Mouse (Mus musculus): ENCODE results near the gene Cdk10.
"Not testable (repeated sequence)": the region's sequence is repeated elsewhere in the genome, so short reads cannot be mapped to it uniquely, and the experiment has no call there.

The Cdk10 gene

DNA sequence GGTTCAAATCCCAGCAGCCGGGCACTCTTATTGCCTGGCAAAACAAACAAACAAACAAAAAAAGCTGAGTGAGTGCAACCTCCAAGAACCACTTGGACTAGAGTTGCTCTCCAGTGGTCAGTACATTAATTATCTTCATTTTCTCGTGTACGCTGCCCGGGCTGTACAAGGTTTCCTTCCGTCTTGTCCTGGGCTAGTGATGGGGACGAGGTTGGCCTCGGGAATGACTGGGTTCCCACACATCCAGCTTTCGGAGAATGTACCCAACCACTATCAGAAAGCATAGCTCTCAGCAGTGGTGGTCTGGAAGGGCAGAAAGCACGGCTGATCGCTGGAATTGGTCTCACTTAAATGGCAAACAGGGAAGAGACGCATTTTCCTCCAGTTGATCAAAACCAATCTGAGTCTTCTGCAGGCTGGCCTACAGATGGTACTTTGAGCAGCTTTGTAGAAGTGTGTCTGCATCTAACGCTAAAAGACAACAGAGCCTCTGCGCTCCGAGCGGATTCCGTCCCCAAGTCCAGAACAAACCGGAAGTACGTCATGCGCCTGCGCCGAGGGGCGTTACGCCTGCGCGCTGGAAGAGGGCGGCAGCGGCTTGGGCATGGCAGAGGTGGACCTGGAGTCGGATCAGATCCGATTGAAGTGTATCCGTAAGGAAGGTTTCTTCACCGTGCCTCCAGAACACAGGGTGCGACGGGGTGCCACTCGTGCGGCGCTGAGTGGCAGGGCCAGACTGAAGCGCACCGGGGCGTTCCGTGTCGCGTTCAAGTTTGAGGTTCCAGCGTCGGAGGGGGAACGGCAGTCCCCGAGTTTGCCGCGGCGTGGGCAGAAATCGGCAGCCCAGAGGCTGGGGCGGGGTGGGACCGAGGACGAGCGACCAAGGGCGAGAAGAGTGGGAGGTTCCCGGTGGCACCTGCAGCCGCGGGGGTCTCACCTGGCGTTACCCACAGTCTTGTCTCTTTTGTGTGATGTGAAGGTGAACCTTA is at the start of gene Cdk10:
Cdk10 (plus strand) TSS at position 565 of the 989 bp plus-strand sequence.
- DNase-seq (ENCODE audit: low spot score in 2 of 2): peak; percentile 79 to 89

DNA sequence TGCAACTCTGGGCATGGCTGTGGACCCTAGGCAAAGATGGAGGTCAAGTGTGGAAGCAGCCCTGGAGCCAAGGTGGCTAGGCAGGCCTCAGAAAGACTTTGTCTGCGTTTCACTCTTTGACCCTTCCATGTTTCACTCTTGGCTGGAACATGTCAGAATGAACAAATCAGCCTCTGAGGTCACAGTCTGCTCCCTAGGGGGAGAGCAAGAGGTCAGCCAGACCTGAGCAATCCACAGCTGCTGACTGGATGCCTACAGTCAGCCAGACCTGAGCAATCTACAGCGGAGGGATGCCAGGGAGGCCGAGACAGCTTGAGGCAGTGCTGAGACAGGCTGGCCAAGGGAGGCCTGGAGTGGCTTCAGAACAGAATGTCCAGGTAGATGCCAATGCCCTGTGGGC is 43.3 kb upstream of the Cdk10 start:
- DNase-seq (ENCODE audit: low spot score in 2 of 2): no peak

DNA sequence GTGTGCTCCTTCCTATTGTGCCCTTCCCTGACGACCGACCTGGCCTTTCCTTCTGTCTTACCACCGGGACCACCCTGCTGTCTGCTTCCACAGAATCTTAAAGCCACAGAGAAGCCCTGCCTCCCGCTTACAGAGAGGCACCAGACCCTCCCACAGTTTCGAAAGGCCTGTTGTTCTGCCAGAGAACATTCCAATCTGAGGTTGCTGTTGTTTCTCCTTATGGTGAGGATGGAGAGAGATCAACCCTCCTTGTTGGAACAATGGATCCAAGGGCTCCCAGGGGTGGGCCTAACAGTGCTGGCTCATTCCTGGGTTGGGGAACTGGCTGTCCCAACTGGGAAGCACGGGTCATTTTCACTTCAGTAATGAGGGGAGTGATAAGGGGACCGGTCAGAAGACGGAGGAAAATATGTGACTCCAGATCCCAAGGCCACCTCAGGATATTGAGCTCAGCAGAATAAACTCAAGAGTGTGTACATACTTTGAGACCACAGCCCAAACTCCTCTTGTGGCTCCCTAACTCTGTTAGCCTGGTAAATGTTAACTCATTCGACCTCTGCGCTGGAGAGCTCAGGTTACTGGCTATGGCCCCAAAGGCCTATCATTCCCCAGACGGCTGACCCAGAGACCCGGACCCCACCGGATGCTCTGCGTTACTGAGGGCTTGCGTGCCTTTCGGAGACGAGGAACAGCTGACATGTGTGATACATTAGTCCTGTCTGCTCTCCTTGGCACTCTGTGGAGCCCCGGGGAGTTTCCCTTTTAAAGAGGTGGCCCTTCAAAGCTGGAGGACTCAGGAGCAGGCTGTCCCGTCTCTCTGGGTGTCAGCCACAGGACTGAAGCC is 38.9 kb upstream of the Cdk10 start, which contains the start of gene Dpep1:
Dpep1 (plus strand) TSS at position 677 of the 844 bp plus-strand sequence.
- DNase-seq (ENCODE audit: low spot score in 2 of 2): no peak

DNA sequence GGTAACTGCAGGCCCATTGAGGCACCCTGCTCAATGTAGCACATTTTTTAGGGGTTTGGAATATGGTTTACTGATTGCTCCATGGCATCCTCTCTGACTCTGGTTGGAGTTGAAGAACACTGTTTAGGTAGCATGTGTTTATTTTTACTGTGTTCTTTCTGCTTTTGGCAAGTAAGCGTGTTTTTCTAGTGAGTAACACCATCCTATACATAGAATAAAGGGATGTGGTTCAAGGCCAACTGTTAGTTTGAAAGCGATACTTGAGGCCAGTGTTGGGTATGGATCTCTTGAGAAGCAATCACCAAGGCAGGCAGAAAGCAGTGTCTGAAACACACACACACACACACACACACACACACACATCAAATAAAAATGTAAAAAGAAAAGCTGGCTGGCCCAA is 36.6 kb upstream of the Cdk10 start:
- DNase-seq (ENCODE audit: low spot score in 2 of 2): no peak

DNA sequence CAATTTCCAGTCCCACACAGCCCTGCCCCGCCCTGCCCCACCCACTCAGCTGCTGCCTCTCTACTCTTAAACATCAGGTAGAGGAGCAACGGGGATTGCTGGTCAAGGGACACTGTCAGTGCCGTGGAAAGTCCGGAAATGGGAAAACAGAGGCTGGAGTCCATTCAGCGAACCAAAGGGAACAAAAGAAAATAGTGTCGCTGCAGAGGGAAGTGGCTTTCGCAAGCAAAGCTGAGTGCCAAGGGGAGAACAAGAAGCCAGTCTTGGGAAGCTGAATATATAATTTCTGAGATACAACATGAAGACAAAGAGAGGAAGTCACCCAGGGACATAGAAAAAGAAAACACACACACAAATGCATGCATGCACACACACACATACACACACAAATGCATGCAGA is 35.8 kb upstream of the Cdk10 start:
- no peak for DNase-seq (ENCODE audit: low spot score in 2 of 2)

DNA sequence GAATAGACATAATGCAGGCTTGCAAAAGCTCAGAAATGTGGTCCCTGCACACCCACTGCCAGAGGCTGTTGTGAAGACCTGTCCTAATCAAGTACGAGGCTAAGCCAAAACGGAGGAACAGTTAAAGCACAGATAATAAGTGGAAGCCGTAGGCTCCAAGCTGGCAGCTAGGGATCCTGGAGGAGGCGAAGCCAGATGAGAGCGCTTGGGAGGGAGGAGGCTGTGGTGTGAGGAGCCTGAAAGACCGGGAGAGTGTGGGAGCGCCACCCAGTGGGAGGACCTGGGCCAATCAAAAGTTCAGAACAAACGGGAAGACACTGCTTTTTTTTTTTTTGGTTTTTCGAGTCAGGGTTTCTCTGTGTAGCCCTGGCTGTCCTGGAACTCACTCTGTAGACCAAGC is 34.0 kb upstream of the Cdk10 start:
- peak; percentile 64 to 72 for DNase-seq (ENCODE audit: low spot score in 2 of 2)

DNA sequence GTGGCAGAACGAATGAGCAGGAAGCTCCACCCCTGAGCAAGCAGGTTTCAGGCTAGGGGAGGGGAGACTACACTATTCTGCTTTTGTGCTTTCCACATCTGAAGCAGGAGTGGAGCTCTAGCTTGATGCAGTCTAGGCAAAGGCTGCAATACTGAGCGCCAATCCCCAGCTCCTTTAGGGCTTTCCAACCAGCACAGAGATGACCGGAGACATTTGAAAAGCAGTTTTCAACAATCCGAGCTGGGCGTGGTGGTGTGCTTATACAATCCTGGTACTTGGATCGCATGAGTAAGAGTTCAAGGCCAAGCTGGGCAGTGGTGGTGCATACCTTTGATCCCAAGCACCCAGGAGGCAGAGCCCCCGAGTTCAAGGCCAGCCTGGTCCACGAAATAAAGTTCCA is 32.7 kb upstream of the Cdk10 start:
- no peak for DNase-seq (ENCODE audit: low spot score in 2 of 2)

DNA sequence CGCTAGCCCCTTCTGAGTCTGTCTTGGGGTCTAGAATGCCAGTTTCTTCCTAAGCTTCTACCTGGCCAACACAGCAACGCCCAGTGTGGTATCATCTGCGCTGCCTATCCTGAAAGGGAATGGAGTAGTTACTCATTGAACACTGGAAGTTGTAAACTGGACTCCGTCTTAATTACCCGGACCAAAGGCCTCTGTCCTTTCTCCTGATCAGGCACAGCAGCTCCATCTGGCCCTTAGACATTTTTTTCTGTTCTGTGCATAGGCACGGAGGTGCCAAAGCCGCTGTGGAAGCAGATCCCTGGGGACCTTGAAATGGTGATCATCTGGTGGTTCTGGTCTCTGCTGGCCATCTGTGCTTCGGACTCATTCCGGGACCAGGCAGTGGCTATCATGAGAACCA is 30.9 kb upstream of the Cdk10 start:
- no peak for DNase-seq (ENCODE audit: low spot score in 2 of 2)

DNA sequence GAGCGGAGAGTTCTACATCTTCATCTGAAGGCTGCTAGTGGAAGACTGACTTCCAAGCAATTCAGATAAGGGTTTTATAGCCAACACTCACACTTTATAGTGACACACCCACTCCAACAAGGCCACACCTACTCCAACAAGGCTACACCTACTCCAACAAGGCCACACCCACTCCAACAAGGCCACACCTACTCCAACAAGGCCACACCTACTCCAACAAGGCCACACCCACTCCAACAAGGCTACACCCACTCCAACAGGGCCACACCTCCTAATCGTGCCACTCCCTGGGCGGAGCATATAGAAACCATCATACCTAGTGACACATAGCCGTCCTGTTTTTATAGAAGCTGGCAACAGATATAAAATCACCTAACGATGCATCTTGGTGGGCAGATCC is 27.6 kb upstream of the Cdk10 start:
- DNase-seq (ENCODE audit: low spot score in 2 of 2): not testable (repeated sequence)

DNA sequence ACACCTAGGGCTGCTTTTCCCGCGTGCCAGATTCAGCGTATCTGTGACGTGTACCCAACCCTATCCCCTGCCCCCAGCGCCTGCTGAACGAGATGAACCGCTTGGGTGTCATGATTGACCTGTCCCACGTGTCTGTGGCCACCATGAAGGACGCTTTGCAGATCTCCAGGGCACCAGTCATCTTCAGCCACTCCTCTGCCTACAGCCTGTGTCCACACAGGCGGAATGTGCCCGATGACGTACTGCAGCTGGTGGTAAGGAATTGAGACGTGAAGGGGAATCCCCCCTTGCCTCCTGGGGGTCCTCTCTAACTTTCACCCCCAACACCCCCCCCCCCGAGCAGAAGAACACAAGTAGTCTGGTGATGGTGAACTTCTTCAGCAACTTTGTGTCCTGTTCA is 24.8 kb upstream of the Cdk10 start:
- DNase-seq (ENCODE audit: low spot score in 2 of 2): no peak

DNA sequence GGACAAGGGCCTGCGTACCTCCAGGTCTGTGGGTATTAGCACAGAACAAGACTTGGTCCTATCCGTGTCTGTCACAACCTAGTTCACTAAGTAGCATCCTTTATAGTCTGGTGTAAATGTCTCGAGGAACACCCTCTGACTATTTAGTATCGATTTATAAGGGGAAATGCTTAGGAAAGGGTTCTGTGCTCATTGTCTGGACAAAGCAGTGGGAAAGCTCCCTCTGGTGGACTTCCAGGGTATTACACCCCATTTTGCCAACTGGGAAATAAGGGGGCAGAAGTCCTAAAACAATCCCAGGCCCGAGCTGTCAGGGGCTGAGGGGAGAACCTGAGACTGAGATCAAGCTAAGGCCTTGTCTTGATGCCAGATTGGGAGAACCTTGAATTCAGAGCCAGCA is 22.4 kb upstream of the Cdk10 start:
- peak in 1 of 2 experiments; percentile 67 for DNase-seq (ENCODE audit: low spot score in 2 of 2)

DNA sequence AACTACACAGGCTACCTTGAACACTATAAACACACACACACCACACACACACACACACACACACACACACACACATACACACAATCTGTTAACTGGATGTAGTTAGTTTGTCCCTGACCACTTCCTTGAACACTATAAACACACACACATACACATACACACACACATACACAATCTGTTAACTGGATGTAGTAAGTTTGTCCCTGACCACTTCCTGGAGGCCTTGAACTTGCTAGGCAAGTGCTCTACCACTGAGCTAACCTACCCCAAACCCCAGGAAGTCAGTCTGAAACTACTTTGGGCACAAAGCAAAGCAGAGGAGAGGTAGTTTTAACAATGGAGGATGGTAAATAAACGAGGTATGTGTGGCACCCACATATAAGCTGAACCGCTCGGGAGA is 21.1 kb upstream of the Cdk10 start:
- no peak for DNase-seq (ENCODE audit: low spot score in 2 of 2)

DNA sequence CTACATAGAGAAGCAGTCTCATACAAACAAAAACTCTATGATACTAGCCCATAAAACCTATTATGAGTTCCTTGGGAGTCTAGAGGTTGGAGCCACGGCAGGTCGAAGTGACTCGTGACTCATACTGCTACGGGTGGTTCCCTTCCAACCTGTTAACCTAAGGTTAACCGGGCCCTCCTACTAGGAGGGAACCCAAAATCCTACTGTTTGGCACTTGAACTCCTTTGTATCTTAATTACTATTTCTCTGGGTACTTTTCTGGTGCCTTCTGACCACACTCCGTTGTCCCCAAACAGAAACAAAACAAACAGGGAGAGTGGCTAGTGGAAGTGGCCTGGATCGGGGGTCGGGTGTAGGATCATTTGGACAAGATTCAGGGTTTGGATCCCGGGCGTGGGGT is 12.8 kb upstream of the Cdk10 start:
- DNase-seq (ENCODE audit: low spot score in 2 of 2): no peak

DNA sequence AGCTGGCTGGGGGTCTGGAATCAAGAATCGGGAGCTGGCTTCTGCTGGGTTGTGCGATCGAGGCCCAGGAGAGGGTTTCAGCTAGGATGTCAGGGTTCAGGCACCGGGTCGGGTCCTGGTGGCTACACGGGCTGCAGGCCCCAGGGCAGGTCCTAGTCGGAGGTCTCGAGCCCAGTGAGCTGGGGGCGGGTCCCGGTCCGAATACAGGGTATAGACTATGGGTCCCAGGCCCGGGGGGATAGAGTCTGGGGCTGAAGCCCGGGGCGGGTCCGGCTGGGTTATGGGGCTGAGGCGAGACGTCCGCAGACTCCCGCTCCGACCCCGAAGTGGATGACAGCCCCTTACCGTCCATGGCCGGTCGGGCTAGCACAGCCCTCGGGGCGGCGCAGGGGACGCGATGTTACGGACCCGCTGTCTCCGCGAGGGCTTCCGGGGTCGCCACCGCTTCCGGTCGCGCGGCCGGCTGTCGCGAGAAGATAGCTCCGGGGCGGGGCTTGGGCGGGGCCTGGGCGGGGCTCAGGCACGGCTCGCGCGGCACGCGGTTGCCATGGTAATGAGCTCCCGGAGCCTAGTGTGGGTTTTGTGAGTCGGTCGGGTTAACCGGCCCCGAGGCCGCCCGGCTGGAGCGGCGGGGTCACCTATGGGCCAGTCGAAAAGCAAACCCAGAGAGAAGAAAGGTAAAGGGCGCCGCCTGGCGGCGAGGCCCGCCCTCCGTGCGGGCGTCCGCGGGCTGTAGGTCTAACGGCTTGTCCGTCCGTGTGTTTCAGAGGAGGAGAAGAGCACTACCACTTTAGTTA is 12.1 kb upstream of the Cdk10 start, which contains the start of the genes Chmp1a and Spata33:
Chmp1a (minus strand) TSS at position 443 of the 797 bp plus-strand sequence.
Spata33 (plus strand) TSS at position 512 of the 797 bp plus-strand sequence.
- peak; percentile 88 for DNase-seq (ENCODE audit: low spot score in 2 of 2)

DNA sequence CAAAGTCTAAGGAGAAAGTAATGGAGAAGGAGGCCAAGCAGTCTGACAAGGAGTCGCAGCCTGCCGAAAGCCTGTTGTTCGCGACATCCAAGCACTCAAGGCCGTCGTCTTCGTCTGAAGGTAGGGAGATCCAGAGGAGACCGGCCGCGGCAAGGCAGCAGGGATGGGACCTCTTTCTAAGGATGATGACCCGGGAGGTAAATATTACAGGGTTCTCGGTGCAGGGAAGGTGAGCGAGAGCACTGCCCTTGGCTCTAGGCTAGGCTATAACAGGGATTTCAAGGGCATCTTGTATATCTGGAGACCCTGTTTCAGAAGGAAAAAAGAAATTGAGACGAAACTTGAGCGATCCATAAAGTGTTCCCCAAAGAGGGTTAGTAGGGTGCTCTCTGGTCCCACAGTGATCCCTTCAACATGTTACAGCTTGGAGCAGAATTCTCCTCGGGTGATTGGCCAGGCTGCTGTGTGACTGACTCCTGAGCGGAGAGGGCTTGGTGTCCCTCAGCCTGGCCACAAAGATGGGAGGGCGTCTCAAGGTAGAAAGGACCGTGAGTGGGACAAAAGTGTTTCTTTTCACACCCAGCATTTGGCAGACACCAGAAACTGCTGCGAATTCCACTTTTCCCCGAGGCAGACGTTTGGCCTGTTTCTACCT is 11.4 kb upstream of the Cdk10 start:
- DNase-seq (ENCODE audit: low spot score in 2 of 2): no peak

DNA sequence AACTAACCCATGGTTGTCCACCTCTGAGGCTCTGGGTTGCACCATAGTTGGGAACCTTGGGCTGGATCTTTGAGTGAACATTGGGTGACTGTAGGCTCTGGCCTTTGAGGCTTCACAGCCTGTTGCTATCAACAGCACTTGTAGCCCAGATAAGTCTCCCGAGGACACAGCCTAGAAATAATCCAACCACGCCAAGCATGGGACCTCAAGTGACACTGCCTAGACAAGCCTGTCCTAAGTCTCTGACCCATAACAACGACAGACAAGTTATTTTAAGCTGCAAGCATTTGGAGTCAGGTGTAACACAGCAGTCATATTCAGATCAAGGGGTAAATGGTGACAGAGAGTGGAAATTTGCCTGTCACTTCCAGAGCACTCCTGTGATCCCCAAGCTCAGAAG is 9.2 kb upstream of the Cdk10 start:
- no peak for DNase-seq (ENCODE audit: low spot score in 2 of 2)

DNA sequence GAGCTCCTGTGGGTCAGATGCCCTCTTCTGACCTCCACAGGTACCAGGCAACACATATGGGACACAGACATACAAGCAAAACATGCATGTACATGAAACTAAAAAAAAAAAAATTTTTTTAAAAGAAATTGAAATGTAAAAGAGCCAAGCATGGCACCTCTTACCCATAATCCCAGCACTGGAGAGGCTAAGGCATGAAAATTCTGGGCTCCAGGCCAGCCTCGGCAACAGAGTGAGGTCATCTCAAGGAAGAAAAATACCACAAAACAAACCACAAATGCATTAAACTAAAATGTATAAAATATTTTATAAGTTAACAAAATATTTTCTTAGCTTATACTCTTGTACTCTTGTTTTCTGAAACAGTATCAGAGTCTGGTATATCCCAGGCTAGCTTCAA is 3.7 kb upstream of the Cdk10 start:
- DNase-seq (ENCODE audit: low spot score in 2 of 2): no peak

DNA sequence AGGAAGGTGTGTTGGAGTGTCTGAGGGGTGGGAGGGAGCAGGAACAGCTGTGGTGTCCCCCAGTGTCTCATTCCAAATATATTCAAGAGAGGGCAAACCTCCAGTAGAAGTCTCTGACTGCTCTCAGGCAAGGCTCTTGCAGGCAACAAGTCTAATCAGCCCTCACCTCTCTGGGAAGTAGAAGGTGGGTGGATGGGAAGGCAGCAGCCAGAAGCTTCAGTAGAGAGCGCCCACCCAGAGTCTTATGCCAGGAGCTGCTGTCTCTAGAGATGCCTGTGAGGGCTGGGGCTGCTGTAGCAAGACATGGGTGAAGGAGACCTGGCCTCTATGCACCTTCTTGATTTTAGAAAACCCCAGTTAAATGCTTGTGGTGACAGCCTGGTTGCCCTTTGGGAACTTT is 3.8 kb downstream of the Cdk10 start:
- DNase-seq (ENCODE audit: low spot score in 2 of 2): no peak

DNA sequence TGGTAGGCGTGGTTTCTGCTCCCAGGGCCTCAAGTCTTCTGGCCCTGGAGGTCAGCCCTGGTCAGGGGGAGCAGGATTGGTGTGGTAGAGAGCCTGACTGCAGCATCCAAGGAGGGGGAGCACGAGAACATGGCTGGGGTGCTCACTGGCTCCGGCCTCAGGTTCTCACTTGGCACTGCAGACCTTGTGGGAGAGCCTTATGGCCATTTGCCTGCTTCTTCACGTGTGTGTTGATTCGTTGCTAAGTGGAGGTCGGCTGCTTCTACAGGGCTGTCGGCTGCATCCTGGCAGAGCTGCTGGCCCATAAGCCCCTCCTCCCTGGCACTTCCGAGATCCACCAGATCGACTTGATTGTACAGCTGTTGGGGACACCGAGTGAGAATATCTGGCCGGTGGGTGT is 5.7 kb downstream of the Cdk10 start:
- DNase-seq (ENCODE audit: low spot score in 2 of 2): not testable (repeated sequence)

DNA sequence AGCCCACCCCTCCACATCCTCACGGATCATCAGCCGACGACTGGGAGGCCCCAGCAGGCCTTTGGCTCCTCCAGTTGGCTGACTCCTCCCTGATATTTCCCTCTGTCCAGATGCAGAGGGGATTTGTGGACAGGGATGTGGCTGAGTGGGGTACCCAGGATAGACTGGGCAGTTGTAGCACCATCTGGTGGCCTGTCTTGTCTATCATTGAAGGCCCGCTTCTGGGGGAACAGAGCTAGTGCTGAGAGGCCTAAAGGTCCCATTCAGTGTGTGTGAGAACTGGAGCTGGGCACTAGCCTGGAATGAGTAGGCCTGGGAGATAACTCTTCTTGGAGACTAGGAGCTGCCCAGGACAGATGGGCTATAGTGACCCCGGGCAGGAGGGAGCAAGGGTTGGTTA is 7.1 kb downstream of the Cdk10 start:
- DNase-seq (ENCODE audit: low spot score in 2 of 2): no peak

DNA sequence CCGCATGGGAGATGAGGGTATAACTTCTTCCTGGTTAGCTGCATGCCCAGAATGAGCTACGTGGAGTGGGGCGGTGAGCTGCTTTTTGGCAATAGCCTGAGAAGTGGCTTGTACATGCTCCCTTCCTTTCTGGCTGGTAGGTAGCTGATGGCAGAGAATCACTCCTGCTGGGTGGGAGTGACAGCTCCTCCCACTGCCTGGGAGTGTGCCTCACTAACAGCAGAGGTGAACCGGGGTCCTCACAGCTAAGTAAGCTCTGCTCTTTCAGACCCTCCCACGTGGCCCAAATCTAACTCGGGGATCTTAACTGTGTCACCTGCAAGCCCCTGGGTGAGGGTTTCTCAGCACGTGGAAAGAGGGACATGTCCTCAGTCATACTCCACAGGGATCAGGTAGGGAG is 7.9 kb downstream of the Cdk10 start:
- no peak for DNase-seq (ENCODE audit: low spot score in 2 of 2)
